ENCODE assay signal across 11 mouse cellular contexts in genomic region chr19:10278669-10279324, GRCm38 (mm10). TPM values are rescaled to one million over a fixed set of nuclear protein-coding genes. Genes with fewer than 3 reads are reported as not detected.
A peak's percentile ranks its signal among the peaks of the same experiment; 100 is the strongest.
DNase-seq lines count a peak whose midpoint lies in the region; ATAC-seq and TF ChIP-seq lines count a peak whose summit lies in the region.
"Had no signal": no experiment of that assay in that cellular context is flagged by ENCODE, and none has a peak within 500 bp of the region (broad histone marks: within the 10 kb centered on the region; RNA-seq: fewer than 3 reads in every experiment).

No protein-coding gene starts in this region.

- peaks cover 13% of the 10 kb centered on the region for H3K79me2 ChIP-seq in myocyte (ENCODE audit: control insufficient read depth, insufficient read depth)

- peaks cover 49% of the 10 kb centered on the region for H3K4me1 ChIP-seq in kidney, embryonic 16.5 days (ENCODE audit: insufficient read depth, low read length)
- H3K4me1 ChIP-seq in forebrain, embryonic 12.5 days = peaks cover 34% of the 10 kb centered on the region
- H3K4me1 ChIP-seq in liver, postnatal 0 days (ENCODE audit: insufficient read depth) = peaks cover 21% of the 10 kb centered on the region

- TF ChIP-seq POLR2A in myocyte (IDR thresholded peaks at IDR 0.05; ENCODE audit: insufficient read length, low read depth) = no peak

- TF ChIP-seq CTCF in liver, postnatal 0 days (IDR thresholded peaks at IDR 0.05; ENCODE audit: low read depth) = no peak

- no peak overlapping the region for H3K4me3 ChIP-seq in kidney, embryonic 16.5 days (ENCODE audit: low read length)
- H3K4me3 ChIP-seq in forebrain, embryonic 12.5 days (replicated peaks) = no peak overlapping the region
- no peak overlapping the region for H3K4me3 ChIP-seq in myocyte
- no peak overlapping the region for H3K4me3 ChIP-seq in liver, postnatal 0 days (ENCODE audit: low read depth, low read length)
- H3K4me3 ChIP-seq: liver, embryonic 12.5 days had no signal

- no peak overlapping the region for H3ac ChIP-seq in myocyte (ENCODE audit: control insufficient read depth, insufficient read length)

- H3K27ac ChIP-seq in kidney, embryonic 16.5 days (ENCODE audit: low read length) = peak overlapping the region; percentile 90; the same call in 1 of the 2 replicates
- no peak overlapping the region for H3K27ac ChIP-seq in forebrain, embryonic 12.5 days
- no peak overlapping the region for H3K27ac ChIP-seq in liver, postnatal 0 days (ENCODE audit: low read depth)
- H3K27ac ChIP-seq: liver, embryonic 12.5 days had no signal

- H3K9ac ChIP-seq in kidney, embryonic 16.5 days (replicated peaks; ENCODE audit: low read length) = no peak overlapping the region
- no peak overlapping the region for H3K9ac ChIP-seq in forebrain, embryonic 12.5 days
- no peak overlapping the region for H3K9ac ChIP-seq in liver, postnatal 0 days (replicated peaks)
- H3K9ac ChIP-seq: liver, embryonic 12.5 days had no signal

- H3K9me3 ChIP-seq in kidney, embryonic 16.5 days (ENCODE audit: low read length) = no peaks in the 10 kb centered on the region
- H3K9me3 ChIP-seq in forebrain, embryonic 12.5 days = no peaks in the 10 kb centered on the region
- H3K9me3 ChIP-seq in liver, postnatal 0 days (ENCODE audit: low read length) = no peaks in the 10 kb centered on the region
- H3K9me3 ChIP-seq: liver, embryonic 12.5 days had no signal

- no peaks in the 10 kb centered on the region for H3K36me3 ChIP-seq in kidney, embryonic 16.5 days (ENCODE audit: insufficient read depth, low read length)
- H3K36me3 ChIP-seq in forebrain, embryonic 12.5 days (replicated peaks) = no peaks in the 10 kb centered on the region
- no peaks in the 10 kb centered on the region for H3K36me3 ChIP-seq in myocyte (ENCODE audit: control insufficient read depth, insufficient read depth)
- H3K36me3 ChIP-seq in liver, postnatal 0 days (replicated peaks; ENCODE audit: insufficient read depth, low read length) = no peaks in the 10 kb centered on the region
- H3K36me3 ChIP-seq: liver, embryonic 12.5 days had no signal

- DNase-seq in kidney, postnatal 10 days = no peak
- peak; percentile 85 for DNase-seq in ES-CJ7 (ENCODE audit: low read depth, low spot score)
- DNase-seq in frontal cortex, postnatal 36 days (ENCODE audit: low spot score in 2 of 2) = no peak
- no peak for DNase-seq in liver, postnatal 0 days
- DNase-seq: cerebellum, adult 11-12 months; kidney, adult 8-10 months; right cerebral cortex, postnatal 14 days had no signal

- TF ChIP-seq EP300 in liver, postnatal 0 days (IDR thresholded peaks at IDR 0.05; ENCODE audit: low read depth) = no peak

- no peak overlapping the region for H3K4me2 ChIP-seq in kidney, embryonic 16.5 days (replicated peaks; ENCODE audit: low read depth, low read length)
- H3K4me2 ChIP-seq in forebrain, embryonic 12.5 days = no peak overlapping the region
- peak overlapping the region; percentile 50 for H3K4me2 ChIP-seq in myocyte (ENCODE audit: low read depth)
- H3K4me2 ChIP-seq in liver, postnatal 0 days (ENCODE audit: low read depth, low read length) = no peak overlapping the region
- H3K4me2 ChIP-seq: liver, embryonic 12.5 days had no signal

- peak; percentile 20; the same call in 1 of the 2 replicates for ATAC-seq in kidney, embryonic 16.5 days (ENCODE audit: low FRiP score, low TSS enrichment)
- ATAC-seq in forebrain, embryonic 12.5 days (ENCODE audit: low FRiP score) = peak; percentile 67; the same call in 1 of the 2 replicates
- no peak for ATAC-seq in liver, postnatal 0 days
- ATAC-seq: liver, embryonic 12.5 days had no signal

- WGBS in kidney, embryonic 16.5 days = 18% methylated on average over 6 of the region's 6 CpGs
- 20% methylated on average over 6 of the region's 6 CpGs for WGBS in forebrain, embryonic 12.5 days
- WGBS in liver, postnatal 0 days (ENCODE audit: insufficient replicate concordance) = 33% methylated on average over 6 of the region's 6 CpGs

- H3K27me3 ChIP-seq in kidney, embryonic 16.5 days (ENCODE audit: insufficient read depth, low read length) = no peaks in the 10 kb centered on the region
- peaks cover 27% of the 10 kb centered on the region for H3K27me3 ChIP-seq in forebrain, embryonic 12.5 days
- no peaks in the 10 kb centered on the region for H3K27me3 ChIP-seq in myocyte (ENCODE audit: control insufficient read depth, insufficient read depth, insufficient read length)
- H3K27me3 ChIP-seq in liver, postnatal 0 days (ENCODE audit: insufficient read depth, low read length) = no peaks in the 10 kb centered on the region

TF ChIP-seq in myocyte, 11 proteins besides CTCF, POLR2A, EP300 and RAD21:
- TF ChIP-seq MYOG (IDR thresholded peaks at IDR 0.05; ENCODE audit: control insufficient read depth in 1 of 3, insufficient read depth in 1 of 3, insufficient read length in 2 of 3, low read depth in 2 of 3) = peak in 1 of 3 experiments; percentile 8
- no peak for TF ChIP-seq MAX (IDR thresholded peaks at IDR 0.05; ENCODE audit: low read depth)

RNA-seq across cellular contexts. Expression of gene Dagla, which starts 25.9 kb away (rescaled TPM):
- 3.2 and 4.2 TPM in 2 replicates for polyA plus RNA-seq in kidney, embryonic 16.5 days (2015; fragmentation: Nextera tagmentation; extraction: Ambion mirVana)
- 3.6 TPM in 2 replicates for polyA plus RNA-seq in forebrain, embryonic 12.5 days (2016; fragmentation: Nextera tagmentation; extraction: Ambion mirVana)
- polyA plus RNA-seq in myocyte (2012; fragmentation: generic; extraction: Trizol) = 9.6 TPM
- 0.21 and 0.28 TPM in 2 replicates for polyA plus RNA-seq in liver, postnatal 0 days (2015; fragmentation: Nextera tagmentation; extraction: Ambion mirVana)

RNA-seq across cellular contexts. Expression of gene Myrf, which starts 38.2 kb away (rescaled TPM):
- 3.9 and 4.2 TPM in 2 replicates for polyA plus RNA-seq in kidney, embryonic 16.5 days (2015; fragmentation: Nextera tagmentation; extraction: Ambion mirVana)
- polyA plus RNA-seq in forebrain, embryonic 12.5 days (2016; fragmentation: Nextera tagmentation; extraction: Ambion mirVana) = 0.72 and 0.87 TPM in 2 replicates
- polyA plus RNA-seq in myocyte (2012; fragmentation: generic; extraction: Trizol) = 1.5 TPM
- 2.1 and 2.5 TPM in 2 replicates for polyA plus RNA-seq in liver, postnatal 0 days (2015; fragmentation: Nextera tagmentation; extraction: Ambion mirVana)
